Comparison of ENCODE assay signal across 8 mouse cellular contexts in the genomic region with DNA sequence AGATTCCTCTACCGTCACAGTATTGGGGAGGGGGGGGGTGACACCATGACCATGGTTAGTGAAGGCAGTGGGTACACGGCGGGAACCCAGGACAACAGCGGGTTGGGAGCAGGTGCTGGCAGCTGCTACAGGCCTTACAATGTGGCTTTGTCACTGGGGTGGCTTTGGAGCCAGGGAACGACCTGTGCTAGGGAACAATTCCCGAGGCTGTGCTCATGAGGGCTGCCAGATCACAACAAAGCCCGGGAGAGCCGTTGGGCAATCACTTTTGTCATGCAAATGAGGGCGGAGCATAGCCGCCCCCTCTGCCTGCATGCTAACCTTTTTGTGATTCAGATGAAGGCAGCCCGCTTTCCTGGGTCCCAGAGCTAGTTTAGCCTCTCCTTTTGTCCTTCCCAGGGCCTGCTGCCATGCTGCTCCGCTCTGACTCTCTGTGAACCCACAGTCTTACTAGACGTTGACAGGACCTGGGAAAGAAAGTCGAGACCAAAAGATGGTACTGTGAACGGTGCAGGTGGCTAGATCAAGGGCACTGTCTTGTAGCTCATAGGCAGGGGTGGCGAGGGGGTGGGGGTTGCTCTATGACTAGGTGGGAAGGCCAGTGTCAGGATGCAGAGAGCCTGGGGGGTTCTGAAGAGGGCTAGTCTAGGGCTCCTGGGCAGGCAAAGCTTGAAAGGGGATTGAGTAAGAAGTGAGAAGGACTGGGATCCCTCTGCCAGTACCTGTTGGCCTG. TPM values are rescaled to one million over a fixed set of nuclear protein-coding genes. Genes with fewer than 3 reads are reported as not detected.
DNase-seq lines count a peak whose midpoint lies in the region; ATAC-seq lines count a peak whose summit lies in the region.

No protein-coding gene starts in this region.

- no peaks in the 10 kb centered on the region for H3K27me3 ChIP-seq in limb, embryonic 10.5 days (ENCODE audit: low read depth, poor library complexity, severe bottlenecking)
- H3K27me3 ChIP-seq in neural tube, embryonic 12.5 days (replicated peaks), result no peaks in the 10 kb centered on the region

- H3K9me3 ChIP-seq in limb, embryonic 10.5 days (replicated peaks), result no peaks in the 10 kb centered on the region
- no peaks in the 10 kb centered on the region for H3K9me3 ChIP-seq in neural tube, embryonic 12.5 days

- H3K36me3 ChIP-seq in limb, embryonic 10.5 days, result no peaks in the 10 kb centered on the region
- no peaks in the 10 kb centered on the region for H3K36me3 ChIP-seq in neural tube, embryonic 12.5 days

- peak overlapping the region; percentile 21; the same call in 1 of the 2 replicates for H3K9ac ChIP-seq in neural tube, embryonic 12.5 days

- intact Hi-C loops in heart, postnatal 10 days (cut with DNase I), result no loop called here

- DNase-seq in cerebellum, adult 11-12 months, result peak; percentile 55
- DNase-seq in cerebellum, adult 8-10 months, result no peak
- DNase-seq in Muller cell, postnatal 12 days (ENCODE audit: inconsistent ontology term), result peak; percentile 89
- DNase-seq in limb, embryonic 10.5 days (ENCODE audit: low spot score), result no peak
- DNase-seq in urinary bladder, postnatal 36 days (ENCODE audit: low spot score in 2 of 2), result no peak
- no peak for DNase-seq in heart, postnatal 10 days

- peak overlapping the region; percentile 14; the same call in 1 of the 2 replicates for H3K27ac ChIP-seq in limb, embryonic 10.5 days
- peak overlapping the region; percentile 81 for H3K27ac ChIP-seq in neural tube, embryonic 12.5 days

- peak overlapping the region; percentile 39 for H3K4me2 ChIP-seq in neural tube, embryonic 12.5 days (replicated peaks)

- WGBS in limb, embryonic 10.5 days, result 20% methylated on average over 16 of the region's 16 CpGs
- 4% methylated on average over 16 of the region's 16 CpGs for WGBS in neural tube, embryonic 12.5 days

- H3K4me3 ChIP-seq in limb, embryonic 10.5 days, result no peak overlapping the region
- no peak overlapping the region for H3K4me3 ChIP-seq in neural tube, embryonic 12.5 days

- peak; percentile 79 for ATAC-seq in frontal cortex, adult (ENCODE audit: low TSS enrichment)
- ATAC-seq in neural tube, embryonic 12.5 days (ENCODE audit: low FRiP score, low read depth), result peak; percentile 90

- peaks cover 8% of the 10 kb centered on the region; the same call in 1 of the 2 replicates for H3K4me1 ChIP-seq in limb, embryonic 10.5 days
- peaks cover 32% of the 10 kb centered on the region for H3K4me1 ChIP-seq in neural tube, embryonic 12.5 days

RNA-seq across cellular contexts. Expression of a gene that starts 18.4 kb away (rescaled TPM):
- 17.2 and 17.9 TPM in 2 replicates for polyA plus RNA-seq in limb, embryonic 10.5 days (2016; fragmentation: Nextera tagmentation; extraction: Ambion mirVana)
- 34.0 and 34.5 TPM in 2 replicates for polyA plus RNA-seq in neural tube, embryonic 12.5 days (2016; fragmentation: Nextera tagmentation; extraction: Ambion mirVana)
- 10 to 100 TPM; 63.9 to 96.0 TPM for total RNA-seq in heart, postnatal 10 days (2021)

RNA-seq across cellular contexts. Expression of a gene that starts 40.5 kb away (rescaled TPM):
- not detected in 2 replicates for polyA plus RNA-seq in limb, embryonic 10.5 days (2016; fragmentation: Nextera tagmentation; extraction: Ambion mirVana)
- polyA plus RNA-seq in neural tube, embryonic 12.5 days (2016; fragmentation: Nextera tagmentation; extraction: Ambion mirVana), result 0.19 TPM in 1 of 2 replicates, not detected in the other
- total RNA-seq in heart, postnatal 10 days (2021), result not detected

Comparison
In these comparisons a context has a peak if more than half of its experiments do, and no peak if none do; other contexts are left out.
1. DNase-seq: peak in cerebellum, adult 11-12 months (single experiment) and Muller cell, postnatal 12 days (single experiment); none in cerebellum, adult 8-10 months (single experiment), limb, embryonic 10.5 days (single experiment), urinary bladder, postnatal 36 days (0 of 2) and heart, postnatal 10 days (0 of 2).